Mouse (Mus musculus): ENCODE measurements around the gene St6galnac3.

DNA sequence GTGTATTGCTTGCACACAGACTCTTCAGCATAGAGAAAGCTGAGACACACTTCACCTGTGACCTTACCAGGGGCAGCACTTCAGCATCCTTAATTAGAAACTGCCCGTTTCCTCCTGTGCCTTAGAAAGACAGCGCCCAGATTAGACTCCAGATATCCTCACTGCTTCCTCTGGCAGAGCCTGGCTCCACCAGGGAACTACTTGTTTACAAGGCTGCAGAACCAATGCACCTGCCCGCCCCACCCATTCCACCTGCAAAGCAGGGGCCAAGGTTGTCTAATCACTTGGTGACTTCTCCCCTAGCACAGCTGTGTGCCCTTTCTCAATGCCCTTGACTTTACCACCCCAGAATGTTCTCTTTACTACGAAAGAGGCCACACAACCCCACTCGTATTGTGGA, 239.8 kb downstream of the St6galnac3 start:
- TF ChIP-seq CTCF (conservative IDR thresholded peaks at IDR 0.05; ENCODE audit: insufficient read depth, insufficient read length, low read depth, low read length): no peak
- TF ChIP-seq POLR2A (IDR thresholded peaks at IDR 0.05; ENCODE audit: low read depth, low read length): no peak
